Mouse (Mus musculus) MEL (cell line): Measurements from ENCODE around the gene Baz2a. TPM values are rescaled to one million over a fixed set of nuclear protein-coding genes. Genes with fewer than 3 reads are reported as not detected.
A peak's percentile ranks its signal among the peaks of the same experiment; 100 is the strongest.
"Not testable (repeated sequence)": the region's sequence is repeated elsewhere in the genome, so short reads cannot be mapped to it uniquely, and the experiment has no call there.

ENCODE experiments used
- DNase-seq: peaks from one replicate; pipeline ENCODE4 v3.0.0; 2011; ENCODE audit warnings: low read depth, low spot score
- H3K27ac ChIP-seq: 2 replicates; pipeline ENCODE4 v1.5.1; 2012; ENCODE audit warnings: low read depth, mild to moderate bottlenecking, control low read depth, low read length, moderate library complexity; ENCODE audit not compliant: control insufficient read depth
- H3K27me3 ChIP-seq, 2 experiments: fragments of 150-350 bp in 1 of 2; sonication (generic) in 1 of 2; 2 replicates each; pipeline ENCODE4 v1.6.1; 2012; ENCODE audit warnings: low read length in 2 of 2, mild to moderate bottlenecking in 2 of 2, improper control_type of control experiment in 1 of 2, moderate library complexity in 1 of 2; ENCODE audit not compliant: insufficient read depth in 2 of 2, control insufficient read depth in 1 of 2
- H3K36me3 ChIP-seq, 2 experiments: 2 replicates each; pipeline ENCODE4 v1.6.1; 2012 to 2014; ENCODE audit warnings: low read length in 2 of 2, improper control_type of control experiment in 1 of 2, inconsistent platforms in 1 of 2, mild to moderate bottlenecking in 1 of 2; ENCODE audit not compliant: insufficient read depth in 2 of 2, control insufficient read depth in 1 of 2
- H3K4me1 ChIP-seq, 2 experiments: fragments of 150-350 bp in 1 of 2; sonication (generic) in 1 of 2; 2 replicates each; pipeline ENCODE4 v1.6.1; 2012; ENCODE audit warnings: low read length in 2 of 2, improper control_type of control experiment in 1 of 2, mild to moderate bottlenecking in 1 of 2; ENCODE audit not compliant: insufficient read depth in 2 of 2, control insufficient read depth in 1 of 2
- H3K4me3 ChIP-seq, 2 experiments: fragments of 150-350 bp in 1 of 2; sonication (generic) in 1 of 2; 2 replicates each; pipeline ENCODE4 v1.5.1; 2012; ENCODE audit warnings: low read depth in 2 of 2, low read length in 2 of 2, mild to moderate bottlenecking in 2 of 2, moderate library complexity in 2 of 2, control low read depth in 1 of 2, improper control_type of control experiment in 1 of 2; ENCODE audit not compliant: control insufficient read depth in 1 of 2, insufficient read depth in 1 of 2
- H3K79me2 ChIP-seq: 2 replicates; pipeline ENCODE4 v1.6.1; 2012; ENCODE audit warnings: mild to moderate bottlenecking, low read length, moderate library complexity; ENCODE audit not compliant: control insufficient read depth, poor library complexity, insufficient read depth
- H3K9ac ChIP-seq: 2 replicates; pipeline ENCODE4 v1.6.1; 2012; ENCODE audit warnings: low read depth, mild to moderate bottlenecking, control low read depth, low read length, moderate library complexity; ENCODE audit not compliant: control insufficient read depth, poor library complexity, severe bottlenecking
- H3K9me3 ChIP-seq: fragments of 150-350 bp; sonication (generic); replicated peaks from 2 replicates; pipeline ENCODE4 v1.6.1; 2012; ENCODE audit warnings: mild to moderate bottlenecking, low read length, improper control_type of control experiment, moderate library complexity; ENCODE audit not compliant: insufficient read depth
- BHLHE40 ChIP-seq: IDR thresholded peaks from 2 replicates; pipeline ENCODE4 v1.6.1; 2012; ENCODE audit warnings: low read depth, mild to moderate bottlenecking, inconsistent platforms, low read length, improper control_type of control experiment, borderline replicate concordance
- CHD2 ChIP-seq: IDR thresholded peaks from 2 replicates; pipeline ENCODE4 v1.6.1; 2011; ENCODE audit warnings: low read length, improper control_type of control experiment
- CTCF ChIP-seq, 3 experiments: IDR thresholded peaks in 2 of 3; conservative IDR thresholded peaks in 1 of 3; 2 replicates each; pipeline ENCODE4 v1.5.1; 2011 to 2012; ENCODE audit warnings: low read length in 3 of 3, low read depth in 2 of 3, mild to moderate bottlenecking in 2 of 3, improper control_type of control experiment in 1 of 3, inconsistent platforms in 1 of 3, mixed read lengths in 1 of 3, moderate library complexity in 1 of 3; ENCODE audit not compliant: control insufficient read depth in 1 of 3, insufficient read depth in 1 of 3, poor library complexity in 1 of 3, severe bottlenecking in 1 of 3
- GABPA ChIP-seq: IDR thresholded peaks from 2 replicates; pipeline ENCODE4 v1.6.1; 2012; ENCODE audit warnings: low read depth, mild to moderate bottlenecking, inconsistent platforms, low read length, improper control_type of control experiment, moderate library complexity
- HCFC1 ChIP-seq: IDR thresholded peaks from 2 replicates; pipeline ENCODE4 v1.6.1; 2012; ENCODE audit warnings: low read depth, mild to moderate bottlenecking, inconsistent platforms, low read length, improper control_type of control experiment, moderate library complexity
- JUND ChIP-seq: IDR thresholded peaks from 2 replicates; pipeline ENCODE4 v1.6.1; 2011; ENCODE audit warnings: low read depth, mild to moderate bottlenecking, improper control_type of control experiment, low read length
- MAX ChIP-seq: IDR thresholded peaks from 2 replicates; pipeline ENCODE4 v1.6.1; 2011; ENCODE audit warnings: low read length, improper control_type of control experiment
- MAZ ChIP-seq: IDR thresholded peaks from 2 replicates; pipeline ENCODE4 v1.6.1; 2012; ENCODE audit warnings: low read depth, mild to moderate bottlenecking, inconsistent platforms, low read length, improper control_type of control experiment
- MXI1 ChIP-seq: IDR thresholded peaks from 2 replicates; pipeline ENCODE4 v1.6.1; 2011; ENCODE audit warnings: mild to moderate bottlenecking, low read depth, low read length, improper control_type of control experiment
- MYC ChIP-seq: IDR thresholded peaks from 2 replicates; pipeline ENCODE4 v1.6.1; 2011; ENCODE audit warnings: low read depth, mild to moderate bottlenecking, low read length, improper control_type of control experiment, moderate library complexity
- NELFE ChIP-seq: IDR thresholded peaks from 2 replicates; pipeline ENCODE4 v1.6.1; 2011; ENCODE audit warnings: low read depth, low read length, improper control_type of control experiment
- NRF1 ChIP-seq: IDR thresholded peaks from 2 replicates; pipeline ENCODE4 v1.6.1; 2014; ENCODE audit warnings: low read depth, mild to moderate bottlenecking, inconsistent platforms, low read length, improper control_type of control experiment, moderate library complexity; ENCODE audit not compliant: poor library complexity, insufficient read depth, severe bottlenecking
- POLR2A ChIP-seq, 2 experiments: IDR thresholded peaks; 2 replicates each; pipeline ENCODE4 v1.6.1; 2011 to 2012; ENCODE audit warnings: low read length in 2 of 2, mild to moderate bottlenecking in 2 of 2, control low read depth in 1 of 2, improper control_type of control experiment in 1 of 2, low read depth in 1 of 2, moderate library complexity in 1 of 2; ENCODE audit not compliant: control insufficient read depth in 1 of 2, insufficient read depth in 1 of 2, poor library complexity in 1 of 2
- POLR2AphosphoS2 ChIP-seq: IDR thresholded peaks from 2 replicates; pipeline ENCODE4 v1.6.1; 2011; ENCODE audit warnings: low read length, improper control_type of control experiment
- POLR2AphosphoS5 ChIP-seq: IDR thresholded peaks from 2 replicates; pipeline ENCODE4 v1.6.1; 2012; ENCODE audit warnings: low read depth, borderline replicate concordance, mild to moderate bottlenecking, inconsistent platforms, low read length, moderate library complexity, mixed read lengths
- RCOR1 ChIP-seq: IDR thresholded peaks from 2 replicates; pipeline ENCODE4 v1.6.1; 2012; ENCODE audit warnings: low read depth, mild to moderate bottlenecking, inconsistent platforms, low read length, improper control_type of control experiment
- SMC3 ChIP-seq: IDR thresholded peaks from 2 replicates; pipeline ENCODE4 v1.6.1; 2011; ENCODE audit warnings: low read depth, low read length, improper control_type of control experiment
- TAL1 ChIP-seq: IDR thresholded peaks from 2 replicates; pipeline ENCODE4 v1.6.1; 2012; ENCODE audit warnings: mild to moderate bottlenecking, inconsistent platforms, low read length, moderate library complexity, mixed read lengths
- TBP ChIP-seq: IDR thresholded peaks from 2 replicates; pipeline ENCODE4 v1.8.0; 2011; ENCODE audit warnings: low read depth, low read length, improper control_type of control experiment
- TCF12 ChIP-seq: IDR thresholded peaks from 2 replicates; pipeline ENCODE4 v1.6.1; 2014; ENCODE audit warnings: low read depth, mild to moderate bottlenecking, inconsistent platforms, low read length, improper control_type of control experiment, moderate library complexity
- USF2 ChIP-seq, 2 experiments: IDR thresholded peaks; 2 replicates each; pipeline ENCODE4 v1.6.1; 2011 to 2012; ENCODE audit warnings: improper control_type of control experiment in 2 of 2, low read length in 2 of 2, borderline replicate concordance in 1 of 2, inconsistent platforms in 1 of 2, low read depth in 1 of 2, mild to moderate bottlenecking in 1 of 2; ENCODE audit not compliant: insufficient read depth in 1 of 2
- ZKSCAN1 ChIP-seq: IDR thresholded peaks from 2 replicates; pipeline ENCODE4 v1.6.1; 2012; ENCODE audit warnings: low read depth, mild to moderate bottlenecking, inconsistent platforms, low read length, improper control_type of control experiment, moderate library complexity
- ZMIZ1 ChIP-seq: IDR thresholded peaks from 2 replicates; pipeline ENCODE4 v1.6.1; 2012; ENCODE audit warnings: low read depth, mild to moderate bottlenecking, inconsistent platforms, low read length, improper control_type of control experiment, moderate library complexity
- ZNF384 ChIP-seq: IDR thresholded peaks from 2 replicates; pipeline ENCODE4 v1.6.1; 2012; ENCODE audit warnings: low read depth, mild to moderate bottlenecking, inconsistent platforms, low read length, improper control_type of control experiment
- polyA plus RNA-seq, 2 experiments: library from polyadenylated mRNA; stranded (reverse) in 1 of 2; unstranded in 1 of 2; fragments of >175 nt in 1 of 2; fragments of >200 nt in 1 of 2; gene quantifications; 2 replicates each; pipeline versions ENCODE4 v1.2.1 to v1.2.4; 2012; ENCODE audit warnings: low replicate concordance in 2 of 2, low read depth in 1 of 2; ENCODE audit not compliant: insufficient read length in 2 of 2, insufficient read depth in 1 of 2, missing spikeins in 1 of 2
- total RNA-seq: library from RNA; depleted of rRNA; stranded (reverse); fragments of 300-350 nt; gene quantifications from 2 replicates; pipeline ENCODE4 v1.2.3, GENCODE M21; 2012

Gene Baz2a
- total and polyA plus RNA-seq, 3 experiments: 5.5 to 46.0 (median 33.8) TPM

DNA sequence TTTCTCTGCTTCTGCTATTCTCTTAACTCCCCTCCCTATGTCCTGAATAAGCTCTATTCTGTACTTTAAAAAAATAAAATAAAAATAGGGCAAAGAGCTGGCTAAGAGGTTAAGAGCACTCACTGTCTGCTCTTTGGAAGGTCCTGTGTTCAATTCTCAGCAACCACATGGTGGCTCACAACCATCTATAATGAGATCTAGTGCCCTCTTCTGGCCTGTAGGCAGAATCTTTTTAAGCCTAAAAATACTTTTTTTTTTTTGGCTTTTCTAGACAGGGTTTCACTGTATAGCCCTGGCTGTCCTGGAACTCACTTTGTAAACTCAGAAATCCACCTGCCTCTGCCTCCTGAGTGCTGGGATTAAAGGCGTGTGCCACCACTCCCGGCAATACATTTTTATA lies 20.9 kb upstream of the Baz2a start:
- H3K9me3 ChIP-seq, H3K27ac ChIP-seq, DNase-seq, H3K9ac ChIP-seq, H3K27me3 ChIP-seq, H3K4me3 ChIP-seq: not testable (repeated sequence)
- TF ChIP-seq MYC: 0 out of 2 replicates have a peak, but pooled peaks have one; percentile 59
- peak; percentile 14; the same call in 1 of the 2 replicates for TF ChIP-seq SMC3
- peak in 1 of 3 experiments; percentile 55; a peak in 3 of 6 replicates for TF ChIP-seq CTCF (IDR thresholded peaks at IDR 0.05 in 2 of 3, conservative IDR thresholded peaks at IDR 0.05 in 1 of 3; ENCODE audit: control insufficient read depth in 1 of 3, insufficient read depth in 1 of 3, low read depth in 2 of 3, low read length in 3 of 3, poor library complexity in 1 of 3, severe bottlenecking in 1 of 3)
- TF ChIP-seq ZNF384: peak; percentile 80
- peaks cover 10% of the 10 kb centered on the region in 2 experiments for H3K4me1 ChIP-seq
- peaks cover 45% of the 10 kb centered on the region for H3K79me2 ChIP-seq
- peaks cover 40 to 53% of the 10 kb centered on the region in 2 experiments for H3K36me3 ChIP-seq

DNA sequence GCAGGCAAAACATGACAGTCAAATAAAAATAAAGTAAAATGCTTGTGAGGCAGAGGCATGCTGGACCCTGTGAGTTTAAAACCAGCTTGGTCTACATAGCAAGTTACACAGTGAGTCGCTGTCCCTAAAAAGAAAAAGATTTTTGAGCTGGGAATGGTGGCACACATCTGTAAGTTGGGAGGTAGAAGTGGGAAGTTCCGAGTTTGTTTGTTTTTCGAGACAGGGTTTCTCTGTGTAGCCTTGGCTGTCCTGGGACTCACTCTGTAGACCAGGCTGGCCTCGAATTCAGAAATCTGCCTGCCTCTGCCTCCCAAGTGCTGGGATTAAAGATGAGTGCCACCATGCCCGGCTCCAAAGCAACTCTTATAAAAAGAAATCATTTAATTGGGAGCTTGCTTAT lies 13.1 kb upstream of the Baz2a start:
- H3K36me3 ChIP-seq: peaks cover 9 to 14% of the 10 kb centered on the region in 2 experiments
- not testable (repeated sequence) for DNase-seq, H3K27me3 ChIP-seq, H3K9ac ChIP-seq, H3K4me3 ChIP-seq, H3K79me2 ChIP-seq, H3K9me3 ChIP-seq, H3K27ac ChIP-seq
- H3K4me1 ChIP-seq: peaks cover 4 to 11% of the 10 kb centered on the region in 2 experiments; a peak in 3 of 4 replicates
- TF ChIP-seq ZMIZ1: 0 out of 2 replicates have a peak, but pooled peaks have one; percentile 29
- TF ChIP-seq POLR2AphosphoS2: peak; percentile 50; the same call in 1 of the 2 replicates
- TF ChIP-seq, all 39 proteins: peak for 2; not testable (repeated sequence) for 37

DNA sequence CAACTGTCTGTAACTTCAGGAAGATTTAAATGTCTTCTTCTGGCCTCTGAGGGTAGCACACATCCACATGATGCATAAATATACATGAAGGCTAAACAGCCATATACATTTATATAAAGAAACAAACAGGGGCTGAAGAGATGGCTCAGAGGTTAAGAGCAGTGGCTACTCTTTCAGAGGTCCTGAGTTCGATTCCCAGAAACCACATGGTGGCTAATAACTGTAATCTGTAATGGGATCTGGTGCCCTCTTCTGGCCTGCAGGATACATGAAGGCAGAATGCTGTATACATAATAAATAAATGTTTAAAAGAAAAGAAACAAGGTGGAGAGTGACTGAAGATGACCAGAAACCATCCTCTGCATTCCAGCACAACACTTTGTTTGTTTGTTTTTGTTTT lies 10.9 kb upstream of the Baz2a start:
- peaks cover 6 to 19% of the 10 kb centered on the region in 2 experiments for H3K4me1 ChIP-seq
- peak; percentile 51 for DNase-seq
- peaks cover 15 to 18% of the 10 kb centered on the region in 2 experiments for H3K36me3 ChIP-seq
- no peaks in the 10 kb centered on the region for H3K9me3 ChIP-seq
- H3K79me2 ChIP-seq: peaks cover 25% of the 10 kb centered on the region
- no peak overlapping the region for H3K9ac ChIP-seq
- no peak overlapping the region for H3K4me3 ChIP-seq
- no peak overlapping the region for H3K27ac ChIP-seq
- no peaks in the 10 kb centered on the region for H3K27me3 ChIP-seq
- no peak for TF ChIP-seq POLR2A (IDR thresholded peaks at IDR 0.05; ENCODE audit: control insufficient read depth in 1 of 2, insufficient read depth in 1 of 2, low read depth in 1 of 2, low read length in 2 of 2, poor library complexity in 1 of 2)
- no peak for TF ChIP-seq MAX
- TF ChIP-seq MYC: peak; percentile 54; the same call in 1 of the 2 replicates
- TF ChIP-seq NELFE: no peak
- TF ChIP-seq ZMIZ1: no peak
- TF ChIP-seq USF2 (IDR thresholded peaks at IDR 0.05; ENCODE audit: borderline replicate concordance in 1 of 2, insufficient read depth in 1 of 2, low read depth in 1 of 2, low read length in 2 of 2): no peak
- TF ChIP-seq MXI1: no peak
- no peak for TF ChIP-seq GABPA
- no peak for TF ChIP-seq NRF1
- no peak for TF ChIP-seq RCOR1
- peak; percentile 20 to 54 (median 27); a peak in 4 of 6 replicates for TF ChIP-seq CTCF (IDR thresholded peaks at IDR 0.05 in 2 of 3, conservative IDR thresholded peaks at IDR 0.05 in 1 of 3; ENCODE audit: control insufficient read depth in 1 of 3, insufficient read depth in 1 of 3, low read depth in 2 of 3, low read length in 3 of 3, poor library complexity in 1 of 3, severe bottlenecking in 1 of 3)
- TF ChIP-seq POLR2AphosphoS2: no peak
- TF ChIP-seq TAL1: no peak
- no peak for TF ChIP-seq BHLHE40
- no peak for TF ChIP-seq HCFC1
- TF ChIP-seq CHD2: no peak
- TF ChIP-seq TBP: peak; percentile 93
- TF ChIP-seq SMC3: peak; percentile 37
- TF ChIP-seq ZKSCAN1: no peak
- no peak for TF ChIP-seq JUND
- TF ChIP-seq POLR2AphosphoS5: no peak
- TF ChIP-seq MAZ: no peak
- TF ChIP-seq TCF12: no peak
